Mouse (Mus musculus): ENCODE results near the gene Olfr71.
A peak's percentile ranks its signal among the peaks of the same experiment; 100 is the strongest.

GRCm38 (mm10) chr4:43745187-43745586, 35.1 kb upstream of the Olfr71 start:
- TF ChIP-seq CTCF (IDR thresholded peaks at IDR 0.05; ENCODE audit: control insufficient read depth, insufficient read depth, insufficient replicate concordance, low read depth, low read length) (peak; percentile 11; the same call in 1 of the 2 replicates), POLR2A (IDR thresholded peaks at IDR 0.05; ENCODE audit: control insufficient read depth, low read depth, low read length) (no peak)
